Mouse (Mus musculus) 3134 (cell line): ENCODE results near the gene Gm10251.
"Not testable (repeated sequence)": the region's sequence is repeated elsewhere in the genome, so short reads cannot be mapped to it uniquely, and the experiment has no call there.

ENCODE experiments used
- DNase-seq: peaks from one replicate; pipeline ENCODE4 v3.0.0-alpha.2; 2011; ENCODE audit warnings: low spot score; ENCODE audit not compliant: insufficient read length; ENCODE audit errors: extremely low read depth

Gm10251 gene

DNA sequence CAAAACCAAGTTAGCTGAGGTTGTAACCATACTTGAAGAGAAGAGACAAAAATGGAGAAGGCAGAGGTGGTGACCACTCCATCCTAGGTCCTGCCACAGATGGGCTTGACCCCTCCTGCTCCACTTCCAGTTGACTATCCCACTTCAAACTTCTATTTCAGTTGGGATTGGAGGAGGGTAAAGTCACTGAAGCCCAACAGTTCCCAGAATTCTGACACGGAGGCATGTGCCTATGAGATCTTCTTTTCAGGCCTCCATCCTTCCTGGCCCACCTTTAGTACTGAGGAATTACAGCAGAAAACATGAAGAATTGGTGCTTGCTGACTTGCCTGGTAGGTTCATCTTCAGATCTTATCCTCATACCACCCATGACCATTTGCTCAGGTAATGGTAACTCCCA, at the start of gene Gm10251:
TSS of gene Gm10251 (minus strand) at position 101 of the 400 bp plus-strand sequence.
- DNase-seq, result not testable (repeated sequence)

GRCm38 (mm10) chr14:6720151-6720550, 36.2 kb upstream of the Gm10251 start, which contains the start of gene Gm8050:
TSS of gene Gm8050 (minus strand) at chr14:6720251.
- DNase-seq, result not testable (repeated sequence)

- DNase-seq, result not testable (repeated sequence)
These were observed 61.7 kb downstream of the Gm10251 start, which contains the start of gene Gm3460 for GRCm38 (mm10) chr14:6622318-6622717. TSS of gene Gm3460 (minus strand) at chr14:6622418.

DNA sequence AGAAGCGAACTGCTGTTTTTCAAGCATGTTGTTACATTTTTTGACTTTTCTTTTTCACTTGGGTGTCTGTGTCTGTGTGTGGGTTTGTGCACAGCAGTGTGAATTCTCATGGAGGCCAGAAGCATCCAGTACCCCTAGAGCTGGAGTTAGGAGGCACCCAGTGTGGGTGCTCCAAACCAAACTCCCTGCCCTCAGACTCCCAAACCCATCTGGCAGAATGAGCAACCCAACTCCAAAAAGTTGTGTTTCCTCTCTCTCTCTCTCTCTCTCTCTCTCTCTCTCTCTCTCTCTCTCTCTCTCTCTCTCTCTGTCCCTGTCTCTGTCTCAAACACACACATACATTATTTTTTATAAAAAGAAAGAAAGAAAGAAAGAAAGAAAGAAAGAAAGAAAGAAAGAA, 77.5 kb downstream of the Gm10251 start:
- DNase-seq, result not testable (repeated sequence)

GRCm38 (mm10) chr14:6605004-6605403, 79.0 kb downstream of the Gm10251 start:
- not testable (repeated sequence) for DNase-seq

DNA sequence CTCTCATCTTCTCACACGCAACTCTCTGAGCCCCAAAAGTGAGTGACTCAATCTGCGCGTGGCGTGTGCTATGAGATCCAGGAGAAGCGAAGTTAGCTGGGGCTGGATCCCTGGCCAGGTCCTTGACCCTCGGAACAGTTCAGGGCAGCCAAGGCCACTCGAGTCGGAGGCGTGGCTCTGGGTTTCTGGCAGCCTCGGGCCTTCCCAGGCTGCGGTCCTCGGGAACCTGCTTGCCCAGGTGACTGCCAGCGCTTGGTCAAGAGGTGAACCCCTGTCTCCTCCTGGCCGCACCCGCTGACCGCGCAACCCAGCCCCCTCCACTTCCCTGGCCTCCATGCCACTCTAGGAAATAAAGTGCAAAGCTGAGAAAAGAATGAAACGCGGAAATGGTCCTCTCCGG, 79.4 kb downstream of the Gm10251 start:
- DNase-seq, result not testable (repeated sequence)

DNA sequence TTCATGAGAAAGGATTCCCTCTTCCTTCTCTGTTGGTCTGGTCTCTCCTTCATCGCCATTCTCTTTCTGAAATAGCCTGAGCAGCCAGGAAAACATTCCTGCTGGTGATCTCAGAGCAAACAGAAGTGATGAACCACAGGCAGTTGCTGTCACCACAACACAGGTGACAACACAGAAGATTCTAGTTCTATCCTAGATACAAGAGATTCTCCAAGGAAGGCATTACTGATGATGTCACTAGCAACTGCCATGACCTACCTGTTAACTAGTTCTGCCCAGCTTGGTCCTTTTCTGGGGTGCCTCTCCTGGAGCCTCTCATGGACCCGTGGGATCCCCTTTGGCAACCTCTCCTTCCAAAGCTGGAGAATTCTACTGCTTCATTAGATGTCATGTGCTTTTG, 93.5 kb downstream of the Gm10251 start, which contains the start of gene Gm3629:
TSS of gene Gm3629 (minus strand) at position 101 of the 400 bp plus-strand sequence.
- not testable (repeated sequence) for DNase-seq
